Mouse (Mus musculus) gastrocnemius, adult 8-10 months (tissue): Measurements from ENCODE around the gene Fsd2. TPM values are rescaled to one million over a fixed set of nuclear protein-coding genes. Genes with fewer than 3 reads are reported as not detected.

Source experiments
- DNase-seq, 2 experiments: peaks; one replicate each; pipeline ENCODE4 v3.0.0; 2022; ENCODE audit warnings: low spot score in 2 of 2
- total RNA-seq, 4 experiments: library from RNA; stranded (reverse); gene quantifications; 2 replicates each; pipeline ENCODE4 v1.2.4; 2022

The Fsd2 gene
- total RNA-seq = 100 to 1,000 TPM; 291 to 459 (median 401) TPM

DNA sequence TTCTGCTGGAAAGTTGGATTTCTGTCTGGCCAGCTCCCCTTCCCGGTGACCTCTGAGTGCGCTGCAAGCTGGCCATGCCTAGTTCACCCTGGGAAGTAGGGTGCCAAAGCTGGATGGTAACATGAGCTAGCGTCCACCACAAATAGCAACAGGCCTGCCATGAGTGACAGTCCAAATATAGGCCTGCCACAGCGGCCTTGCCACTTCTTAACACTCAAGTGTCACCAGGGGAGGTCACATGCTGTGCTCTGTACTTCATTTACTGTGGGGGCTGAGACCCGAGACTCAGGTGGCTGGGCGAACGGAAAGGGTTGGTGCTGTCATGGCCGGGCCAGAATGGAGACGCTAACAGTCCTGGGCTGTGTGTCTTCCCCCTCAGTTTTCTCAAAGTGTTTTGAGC lies at the start of gene Fsd2:
Fsd2 (minus strand) TSS at position 53 of the 400 bp plus-strand sequence.
- DNase-seq = peak; percentile 61 to 79

- no peak for DNase-seq
These were observed 48.3 kb upstream of the Fsd2 start for GRCm38 (mm10) chr7:81615031-81615430.

DNA sequence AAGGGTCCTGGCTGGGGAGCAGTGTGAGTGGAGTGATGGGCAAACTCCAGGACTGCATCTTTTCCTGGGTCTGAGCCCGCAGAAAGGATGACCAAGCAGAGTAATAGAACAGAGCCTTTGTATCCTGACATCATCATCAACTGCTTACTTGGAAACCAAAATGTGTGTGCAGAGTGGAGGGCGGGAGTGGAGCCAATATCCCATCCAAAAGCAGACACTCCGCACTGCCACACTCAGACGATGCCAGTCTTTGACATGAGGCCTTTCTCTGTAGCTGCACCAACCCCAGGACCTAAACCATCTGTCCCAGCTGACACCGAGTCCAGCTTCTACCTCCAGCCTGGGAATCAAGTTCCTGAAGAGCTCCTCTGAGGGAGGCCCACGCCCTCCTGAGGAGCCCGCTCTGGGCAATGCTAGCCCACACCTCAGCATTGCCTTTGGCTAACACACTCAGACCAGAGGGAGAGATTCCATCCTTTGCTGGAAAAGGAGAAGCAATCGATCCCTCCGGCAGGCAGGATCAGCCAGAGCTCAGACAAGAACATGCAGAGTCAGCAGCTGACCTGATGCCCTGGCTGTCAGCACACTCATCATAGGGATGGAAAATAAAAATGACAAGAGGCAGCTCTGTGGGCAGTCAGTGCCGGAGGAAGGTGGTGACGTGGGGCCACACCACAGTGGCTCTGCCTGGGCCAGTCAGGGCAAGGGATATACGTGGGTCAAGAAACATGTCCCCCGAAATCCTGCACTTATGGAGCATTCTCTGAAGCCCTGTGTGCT lies 46.3 kb upstream of the Fsd2 start:
- DNase-seq = no peak

GRCm38 (mm10) chr7:81610125-81610524 lies 43.4 kb upstream of the Fsd2 start:
- DNase-seq = no peak

DNA sequence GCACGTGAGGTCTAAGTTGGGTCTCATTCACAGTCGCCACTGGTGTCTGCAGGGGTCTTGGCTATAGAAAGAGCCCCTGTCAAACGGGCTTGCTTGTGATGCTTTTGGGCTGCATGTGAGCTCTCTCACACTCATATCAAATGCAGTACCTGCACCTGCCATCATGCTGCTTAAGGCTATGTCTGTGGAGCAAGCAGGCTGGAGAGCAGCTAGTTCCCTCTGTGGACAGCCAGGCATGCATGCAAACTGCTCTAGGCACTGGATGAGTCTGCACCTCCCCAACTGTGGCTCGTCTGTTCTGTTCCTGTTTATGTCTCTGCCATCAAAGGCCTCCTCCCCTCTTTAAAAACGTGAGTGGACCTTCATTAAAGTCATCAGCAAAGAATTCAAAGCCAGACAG lies 39.7 kb upstream of the Fsd2 start:
- no peak for DNase-seq

DNA sequence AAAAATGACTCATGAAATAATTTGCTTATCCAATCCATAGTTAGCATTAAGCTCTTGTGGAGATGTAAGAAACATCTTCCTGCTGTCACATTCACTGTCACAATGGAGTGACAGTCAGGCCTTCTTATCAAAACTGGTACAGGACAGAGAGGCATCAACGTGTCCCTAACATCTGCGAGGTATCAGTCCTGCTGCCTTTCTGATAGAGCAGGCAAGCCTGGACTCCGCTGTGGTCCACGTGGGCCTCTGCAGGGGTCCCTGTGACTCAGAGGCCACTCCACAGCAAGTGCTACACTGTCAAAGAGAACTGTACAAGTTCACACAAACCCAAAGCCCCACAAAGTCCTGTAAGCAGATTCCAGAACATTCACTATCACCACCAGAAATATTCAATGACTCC lies 38.7 kb upstream of the Fsd2 start:
- DNase-seq = no peak

DNA sequence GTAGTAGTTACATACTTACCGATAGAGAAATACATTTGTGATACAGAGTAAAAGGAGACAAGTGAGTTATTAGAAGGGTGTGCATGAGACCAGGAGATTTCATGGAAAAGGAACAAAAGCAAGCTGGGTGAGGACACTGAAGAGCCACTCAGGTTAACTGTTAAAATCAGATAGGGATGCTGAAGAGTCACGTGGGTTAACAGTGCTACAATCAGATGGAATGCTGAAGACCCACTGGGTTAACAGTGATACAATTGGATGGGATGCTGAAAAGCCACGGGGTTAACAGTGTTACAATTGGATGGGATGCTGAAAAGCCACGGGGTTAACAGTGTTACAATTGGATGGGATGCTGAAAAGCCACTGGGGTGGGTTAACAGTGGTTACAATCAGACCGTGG lies 38.2 kb upstream of the Fsd2 start:
- DNase-seq = no peak

DNA sequence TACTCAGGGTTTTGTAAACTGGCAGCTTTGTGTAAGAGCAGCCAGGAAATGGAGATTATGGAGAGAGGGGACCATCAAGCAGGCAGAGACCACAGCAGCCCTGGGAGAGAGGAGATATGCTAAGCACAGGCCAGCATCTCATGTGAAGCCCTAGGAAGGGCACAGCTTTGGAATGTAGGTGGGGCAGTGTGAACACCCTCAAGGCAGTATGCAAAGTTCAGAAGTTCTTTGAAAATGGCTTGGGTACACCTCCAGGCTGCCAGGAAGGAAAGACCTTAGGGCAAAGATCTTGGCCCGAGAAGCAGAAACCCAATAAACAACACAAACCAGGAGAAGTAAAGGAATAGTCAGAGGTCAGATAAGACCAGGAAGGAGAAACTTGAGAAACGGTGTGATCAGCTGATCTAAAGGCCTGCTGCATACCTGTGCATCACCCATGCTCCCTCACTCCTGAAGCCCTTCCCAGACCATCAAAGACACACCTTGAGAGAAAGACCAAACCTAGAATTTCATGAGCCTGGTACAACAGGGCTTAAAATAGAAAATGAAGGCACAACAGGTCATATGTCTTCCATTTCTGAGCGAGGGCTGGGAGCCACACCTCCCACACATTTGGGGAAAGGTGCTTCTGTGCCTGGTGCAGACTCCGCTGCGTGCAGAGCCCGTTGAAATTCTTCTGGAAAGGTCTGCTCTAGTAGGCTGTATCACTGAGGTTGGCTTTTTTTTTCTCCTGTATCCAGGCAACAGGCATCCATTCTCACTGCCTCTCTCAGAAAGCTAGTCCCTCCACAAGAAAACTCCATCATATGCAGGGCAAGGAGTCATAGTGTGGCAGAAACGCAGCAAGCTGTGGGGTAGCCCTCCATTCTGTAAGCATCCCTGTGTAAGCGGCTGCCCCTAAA lies 32.9 kb upstream of the Fsd2 start:
- no peak for DNase-seq

DNA sequence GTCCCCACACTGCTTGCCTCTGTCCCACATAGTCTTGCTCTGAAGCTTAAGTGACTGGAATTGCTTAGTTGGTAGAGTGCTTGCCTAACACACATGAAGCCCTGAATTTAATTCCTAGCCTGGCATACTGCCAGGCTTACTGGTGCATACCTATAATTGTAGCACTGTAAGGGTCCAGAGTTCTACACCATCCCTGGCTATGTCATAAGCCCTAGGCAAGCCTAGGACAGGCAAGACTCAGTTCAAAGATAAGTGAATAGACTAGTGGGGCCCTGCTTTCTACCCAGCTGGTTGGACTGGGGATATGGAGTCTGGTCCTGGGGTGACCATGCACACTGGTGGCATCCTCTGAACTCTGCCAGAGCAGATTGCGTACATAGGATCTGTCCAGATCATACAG lies 30.9 kb upstream of the Fsd2 start:
- no peak for DNase-seq

DNA sequence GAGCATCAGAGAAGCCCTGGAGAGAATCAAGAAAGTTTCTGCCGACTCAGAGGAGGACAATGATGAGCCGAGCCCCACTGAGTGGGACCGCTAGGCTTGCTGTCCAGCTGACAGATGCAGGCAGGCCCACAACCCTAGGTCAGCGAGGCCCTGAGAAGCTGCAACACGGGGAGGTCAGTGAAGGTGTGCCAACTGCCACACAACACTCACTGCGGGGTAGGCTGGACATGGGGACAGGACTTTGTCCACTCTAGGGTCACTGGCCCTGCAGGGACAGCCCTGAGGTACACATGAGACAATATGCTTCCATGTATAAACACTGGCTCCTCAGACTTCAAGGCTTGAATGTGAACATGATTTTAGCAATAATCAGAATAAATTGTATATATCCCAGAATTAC lies 29.3 kb upstream of the Fsd2 start:
- DNase-seq = no peak

GRCm38 (mm10) chr7:81595056-81595455 lies 28.3 kb upstream of the Fsd2 start:
- DNase-seq = no peak

GRCm38 (mm10) chr7:81593387-81593786 lies 26.6 kb upstream of the Fsd2 start:
- peak in 1 of 2 experiments; percentile 2 for DNase-seq

- DNase-seq = peak in 1 of 2 experiments; percentile 1
These were observed 25.9 kb upstream of the Fsd2 start for GRCm38 (mm10) chr7:81592686-81593085.

DNA sequence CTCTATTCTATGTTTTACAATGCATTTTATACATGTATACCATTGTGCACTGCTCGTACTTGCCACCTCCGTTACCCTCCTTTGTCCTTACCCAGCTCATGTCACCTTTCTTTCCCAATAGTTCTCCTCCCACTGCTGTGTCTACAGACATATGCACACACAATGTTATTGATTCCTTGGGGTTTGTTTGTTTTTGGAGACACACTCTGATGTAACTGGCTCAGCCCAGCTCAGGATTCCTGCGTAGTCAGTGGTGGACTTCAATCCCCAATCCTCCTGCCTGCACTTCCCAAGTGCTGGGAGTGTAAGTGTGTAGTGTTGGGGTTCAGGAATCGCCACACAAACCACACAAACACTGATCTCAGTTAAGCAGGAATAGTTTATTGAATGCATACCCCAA lies 20.5 kb upstream of the Fsd2 start:
- no peak for DNase-seq

GRCm38 (mm10) chr7:81585326-81585725 lies 18.6 kb upstream of the Fsd2 start:
- no peak for DNase-seq

DNA sequence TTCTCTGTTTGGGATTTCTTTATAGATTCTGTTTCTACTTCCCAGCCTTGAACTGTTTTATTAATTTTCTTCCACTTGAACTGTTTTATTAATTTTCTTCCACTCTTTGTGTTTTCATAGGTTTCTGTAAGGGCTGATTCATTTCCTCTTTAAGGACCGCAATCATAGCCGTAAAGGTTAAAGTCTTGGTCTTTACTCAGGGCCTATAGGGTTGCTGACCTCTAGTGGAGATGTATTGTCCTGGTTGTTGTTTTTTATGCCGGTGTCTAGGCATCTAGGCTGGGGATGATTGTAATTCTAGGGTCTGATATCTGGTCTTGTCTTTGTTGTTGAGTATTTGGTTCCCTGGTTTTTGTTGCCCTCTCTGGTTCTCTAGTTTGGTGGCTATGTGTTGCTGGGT lies 16.8 kb upstream of the Fsd2 start:
- DNase-seq = no peak

DNA sequence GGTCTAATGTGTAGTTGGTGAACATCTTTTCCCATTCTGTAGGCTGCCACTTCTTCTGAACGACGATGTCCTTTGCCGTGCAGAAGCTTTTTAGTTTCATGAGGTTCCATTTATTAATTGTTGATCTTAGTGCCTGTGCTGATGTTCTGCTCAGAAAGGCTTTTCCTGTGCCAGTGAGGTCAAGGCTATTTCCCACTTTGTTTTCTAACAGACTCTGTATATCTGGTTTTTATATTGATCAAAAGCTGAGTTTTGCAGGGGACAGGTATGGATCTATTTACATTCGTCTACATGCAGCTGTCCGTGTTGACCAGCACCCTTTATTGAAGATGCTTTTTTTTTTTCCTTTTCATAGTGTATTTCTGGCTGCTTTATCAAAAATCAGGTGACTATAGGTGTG lies 12.6 kb upstream of the Fsd2 start:
- no peak for DNase-seq

DNA sequence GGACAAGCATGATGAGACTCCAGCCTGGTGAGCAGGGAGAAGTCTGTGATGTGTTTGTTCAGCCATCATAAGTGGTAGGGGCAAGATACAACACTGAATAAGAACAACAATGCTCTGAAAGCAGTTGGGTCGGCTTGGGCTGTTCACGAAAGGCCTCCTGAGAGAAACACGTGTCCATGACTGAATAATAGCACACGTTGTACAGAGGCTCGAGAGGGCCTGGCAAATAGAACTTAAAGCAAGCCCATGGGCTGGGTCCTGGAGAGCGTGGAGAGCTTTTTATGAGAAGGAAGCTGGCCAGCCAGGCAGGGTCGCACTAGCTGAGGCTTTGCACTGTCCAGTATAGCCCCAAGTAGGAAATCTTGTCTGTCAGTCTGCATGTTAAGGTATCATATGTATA lies 11.7 kb upstream of the Fsd2 start:
- no peak for DNase-seq

DNA sequence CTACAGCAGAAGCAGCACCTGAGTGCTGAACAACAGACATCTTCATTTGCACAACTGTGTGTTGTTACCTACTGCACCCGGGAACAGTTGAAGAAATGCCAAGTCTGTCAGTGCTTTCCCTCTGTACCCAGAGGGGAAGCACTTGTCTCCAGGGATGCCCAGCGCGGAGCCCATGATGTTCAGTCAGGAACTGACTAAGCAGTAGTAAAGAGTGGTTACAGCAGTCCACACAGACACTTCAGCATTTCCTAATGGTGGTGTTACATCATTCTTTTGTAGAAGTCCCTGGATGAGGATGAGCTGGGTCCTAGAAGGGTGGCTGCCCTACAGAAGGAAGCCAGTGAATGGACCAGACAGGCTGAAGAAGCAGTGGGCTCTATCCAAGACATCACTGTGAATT lies 11.1 kb upstream of the Fsd2 start:
- DNase-seq = peak in 1 of 2 experiments; percentile 0

DNA sequence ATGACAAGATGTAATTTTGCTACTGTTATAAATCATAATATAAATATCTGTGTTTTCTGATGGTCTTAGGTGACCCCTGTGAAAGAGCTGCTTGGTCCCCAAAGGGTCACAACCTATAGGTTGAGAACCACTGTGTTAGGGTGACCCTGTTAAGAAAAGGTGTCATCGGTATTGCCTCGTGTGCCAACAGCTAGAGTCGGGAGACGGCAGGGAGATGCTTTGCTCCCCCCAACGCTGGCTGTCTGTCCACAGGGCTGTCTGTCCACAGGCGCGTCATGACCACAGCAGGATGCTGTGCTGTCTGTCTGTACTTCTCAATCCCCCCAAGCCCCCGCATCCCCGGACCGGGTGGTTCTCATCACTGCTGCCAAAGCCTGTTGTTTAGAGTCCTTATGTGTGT lies 8.9 kb upstream of the Fsd2 start:
- DNase-seq = no peak

DNA sequence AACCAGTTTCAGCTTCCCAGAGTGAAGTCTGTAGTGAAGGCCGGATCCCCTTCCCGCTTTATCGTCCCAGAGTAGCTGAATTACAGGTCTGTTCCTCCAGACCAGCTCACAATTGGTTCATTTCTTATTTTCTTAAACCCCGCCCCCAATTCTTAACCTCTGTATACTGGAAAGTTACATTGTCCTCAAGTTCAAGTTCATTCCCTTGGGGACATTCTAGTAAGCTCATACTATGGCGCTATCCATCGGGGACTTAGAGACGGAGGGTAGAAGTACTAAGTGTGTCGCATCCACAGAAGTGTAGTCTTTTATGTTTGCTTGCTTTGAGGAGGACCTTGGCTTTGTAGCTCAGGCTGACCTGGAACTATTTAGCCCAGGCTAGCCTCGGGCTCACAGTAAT lies 7.1 kb upstream of the Fsd2 start:
- DNase-seq = no peak

DNA sequence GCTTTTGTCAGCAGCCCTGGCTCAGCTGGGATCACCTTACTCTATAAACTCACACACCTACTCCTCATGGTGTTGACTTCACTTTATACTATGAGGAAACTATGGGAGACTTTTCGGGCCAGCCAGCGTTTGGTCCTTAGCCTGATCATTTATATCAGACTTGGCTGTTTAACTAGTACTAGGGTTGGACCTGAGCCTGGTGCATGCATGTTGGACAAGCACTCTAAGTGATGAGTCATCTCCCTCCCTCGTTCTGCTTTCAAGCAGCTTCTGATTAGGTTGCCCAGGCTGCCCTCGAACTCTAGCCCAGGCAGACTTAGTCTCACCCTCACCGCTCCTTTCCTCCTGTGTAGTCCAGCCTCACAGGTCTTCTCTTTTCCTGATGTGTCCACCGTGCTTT lies 6.7 kb upstream of the Fsd2 start:
- no peak for DNase-seq
